In genomic region chr4:26247925-26248856, GRCm38 (mm10) we compare ENCODE assay signal across 8 mouse cellular contexts.
DNase-seq lines count a peak whose midpoint lies in the region; ATAC-seq and TF ChIP-seq lines count a peak whose summit lies in the region.

No protein-coding gene starts in this region.

- no peak overlapping the region for H3K4me2 ChIP-seq in lung, postnatal 0 days (replicated peaks; ENCODE audit: low read depth, low read length)

- no peak overlapping the region for H3K27ac ChIP-seq in ES-Bruce4 (ENCODE audit: insufficient read depth, low read length)
- no peak overlapping the region for H3K27ac ChIP-seq in hindbrain, embryonic 10.5 days
- H3K27ac ChIP-seq in layer of hippocampus, adult 2 months = no peak overlapping the region
- no peak overlapping the region for H3K27ac ChIP-seq in lung, postnatal 0 days (ENCODE audit: low read length)

- TF ChIP-seq EP300 in ES-Bruce4 (IDR thresholded peaks at IDR 0.05; ENCODE audit: insufficient read depth, low read depth, low read length) = no peak
- no peak for TF ChIP-seq EP300 in lung, postnatal 0 days (IDR thresholded peaks at IDR 0.05)

- TF ChIP-seq CTCF in ES-Bruce4 (IDR thresholded peaks at IDR 0.05; ENCODE audit: low read depth, low read length) = peak; percentile 87
- peak; percentile 81 for TF ChIP-seq CTCF in layer of hippocampus, adult 2 months (conservative IDR thresholded peaks at IDR 0.05)
- peak; percentile 82 for TF ChIP-seq CTCF in lung, postnatal 0 days (IDR thresholded peaks at IDR 0.05)

- no peaks in the 10 kb centered on the region for H3K27me3 ChIP-seq in ES-Bruce4 (ENCODE audit: control insufficient read depth, insufficient read depth, low read length, poor library complexity, severe bottlenecking)
- H3K27me3 ChIP-seq in hindbrain, embryonic 10.5 days (ENCODE audit: insufficient read depth, poor library complexity, severe bottlenecking) = no peaks in the 10 kb centered on the region
- no peaks in the 10 kb centered on the region for H3K27me3 ChIP-seq in lung, postnatal 0 days (replicated peaks; ENCODE audit: insufficient read depth, low read length)

- H3K4me1 ChIP-seq in ES-Bruce4 (ENCODE audit: control insufficient read depth, insufficient read depth, low read length) = no peaks in the 10 kb centered on the region
- H3K4me1 ChIP-seq in hindbrain, embryonic 10.5 days (replicated peaks) = no peaks in the 10 kb centered on the region
- no peaks in the 10 kb centered on the region for H3K4me1 ChIP-seq in lung, postnatal 0 days (ENCODE audit: insufficient read depth, low read depth, low read length)

- no peak overlapping the region for H3K9ac ChIP-seq in ES-Bruce4 (ENCODE audit: low read depth, poor library complexity, severe bottlenecking)
- no peak overlapping the region for H3K9ac ChIP-seq in lung, postnatal 0 days (replicated peaks; ENCODE audit: low read depth)

- H3K9me3 ChIP-seq in ES-Bruce4 (replicated peaks; ENCODE audit: control insufficient read depth, insufficient read depth, low read length, poor library complexity, severe bottlenecking) = no peaks in the 10 kb centered on the region
- no peaks in the 10 kb centered on the region for H3K9me3 ChIP-seq in hindbrain, embryonic 10.5 days
- no peaks in the 10 kb centered on the region for H3K9me3 ChIP-seq in lung, postnatal 0 days (ENCODE audit: low read length)

- H3K4me3 ChIP-seq in ES-Bruce4 (ENCODE audit: low read depth, low read length) = no peak overlapping the region
- no peak overlapping the region for H3K4me3 ChIP-seq in hindbrain, embryonic 10.5 days
- no peak overlapping the region for H3K4me3 ChIP-seq in layer of hippocampus, adult 2 months
- no peak overlapping the region for H3K4me3 ChIP-seq in lung, postnatal 0 days (ENCODE audit: low read depth, low read length)

- WGBS in hindbrain, embryonic 10.5 days = 69% methylated on average over 13 of the region's 13 CpGs
- WGBS in lung, postnatal 0 days = 65% methylated on average over 13 of the region's 13 CpGs

- H3K36me3 ChIP-seq in ES-Bruce4 (ENCODE audit: control insufficient read depth, insufficient read depth, low read length, poor library complexity, severe bottlenecking) = no peaks in the 10 kb centered on the region
- H3K36me3 ChIP-seq in hindbrain, embryonic 10.5 days = no peaks in the 10 kb centered on the region
- no peaks in the 10 kb centered on the region for H3K36me3 ChIP-seq in lung, postnatal 0 days (ENCODE audit: insufficient read depth, low read length)

- DNase-seq in adrenal gland, adult 2 months = peak; percentile 61
- DNase-seq in embryo, embryonic 10 days (ENCODE audit: low spot score) = peak; percentile 88
- peak; percentile 61 for DNase-seq in hindbrain, embryonic 10.5 days (ENCODE audit: low spot score)
- peak; percentile 28 to 77 for DNase-seq in layer of hippocampus, adult 2 months (ENCODE audit: low spot score in 2 of 2)
- peak; percentile 67 for DNase-seq in lung, postnatal 0 days (ENCODE audit: low spot score)
- DNase-seq in right cerebral cortex, postnatal 14 days = peak; percentile 64

- no peak for TF ChIP-seq POLR2A in ES-Bruce4 (IDR thresholded peaks at IDR 0.05; ENCODE audit: insufficient read depth, low read length)

- peak; percentile 55; the same call in 1 of the 2 replicates for ATAC-seq in lung, postnatal 0 days
- ATAC-seq in erythroblast, adult 5-6 weeks (replicated peaks; ENCODE audit: low FRiP score, poor library complexity, severe bottlenecking) = no peak
